Mouse (Mus musculus): ENCODE results near the gene Prol1. TPM values are rescaled to one million over a fixed set of nuclear protein-coding genes. Genes with fewer than 3 reads are reported as not detected.

The Prol1 gene
- polyA plus RNA-seq, 2 experiments: not detected

DNA sequence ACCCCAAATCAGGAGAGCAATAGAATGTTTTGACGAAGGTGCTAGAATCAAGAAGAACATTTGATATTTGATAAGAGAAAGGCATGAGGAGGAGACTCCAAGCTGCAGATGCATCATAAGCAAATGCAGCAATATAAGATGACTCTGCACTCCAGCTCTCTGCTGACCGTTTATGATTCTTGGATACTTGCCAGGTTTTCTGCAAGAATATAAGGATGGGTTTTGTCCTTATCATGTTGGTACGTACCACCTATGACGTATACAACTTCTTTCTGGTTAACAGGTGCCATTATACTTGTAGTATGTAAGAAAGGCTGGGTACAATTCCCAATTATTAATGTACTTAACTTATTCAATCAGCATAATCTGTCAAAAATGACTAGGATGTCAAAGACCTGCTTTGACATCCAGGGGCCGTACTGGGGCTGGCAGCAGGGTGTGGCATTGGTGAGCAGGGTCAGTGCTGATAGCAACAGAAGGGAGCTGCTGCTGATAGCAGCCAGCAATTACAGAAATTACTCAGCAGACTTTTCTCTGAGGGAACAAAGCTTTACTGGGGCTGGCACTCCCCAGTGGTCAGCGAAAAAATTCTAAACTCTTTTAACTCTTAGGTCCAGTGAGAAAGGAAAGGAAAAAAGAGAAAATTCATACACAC is 53.6 kb downstream of the Prol1 start:
- Histone ChIP-seq H3K27ac (replicated peaks; ENCODE audit: low read depth, low read length) (no peak overlapping the region), H3K9ac (ENCODE audit: low read depth, low read length, severe bottlenecking) (no peak overlapping the region), H3K27me3 (ENCODE audit: control insufficient read depth, insufficient read depth, low read length) (no peaks in the 10 kb centered on the region), H3K4me1 (ENCODE audit: control insufficient read depth, insufficient read depth, low read length) (no peaks in the 10 kb centered on the region), H3K4me3 (replicated peaks; ENCODE audit: low read length) (no peak overlapping the region), H3K36me3 (ENCODE audit: control insufficient read depth, insufficient read depth, low read length) (no peaks in the 10 kb centered on the region), H3K4me2 (replicated peaks; ENCODE audit: low read depth, low read length, severe bottlenecking) (no peak overlapping the region), H3K9me3 (ENCODE audit: control insufficient read depth, low read length) (no peaks in the 10 kb centered on the region)
- DNase-seq (ENCODE audit: low spot score): no peak
- ATAC-seq (ENCODE audit: low FRiP score, low read depth): no peak
- TF ChIP-seq POLR2A (IDR thresholded peaks at IDR 0.05; ENCODE audit: borderline replicate concordance, extremely low read depth, insufficient read depth, insufficient read length): no peak
- 74% methylated on average over 6 of the region's 6 CpGs for WGBS

- no peaks in the 10 kb centered on the region for H3K9me3 ChIP-seq (ENCODE audit: control insufficient read depth, low read length)
Measured at GRCm38 (mm10) chr5:88372563-88372962, 55.5 kb downstream of the Prol1 start.

DNA sequence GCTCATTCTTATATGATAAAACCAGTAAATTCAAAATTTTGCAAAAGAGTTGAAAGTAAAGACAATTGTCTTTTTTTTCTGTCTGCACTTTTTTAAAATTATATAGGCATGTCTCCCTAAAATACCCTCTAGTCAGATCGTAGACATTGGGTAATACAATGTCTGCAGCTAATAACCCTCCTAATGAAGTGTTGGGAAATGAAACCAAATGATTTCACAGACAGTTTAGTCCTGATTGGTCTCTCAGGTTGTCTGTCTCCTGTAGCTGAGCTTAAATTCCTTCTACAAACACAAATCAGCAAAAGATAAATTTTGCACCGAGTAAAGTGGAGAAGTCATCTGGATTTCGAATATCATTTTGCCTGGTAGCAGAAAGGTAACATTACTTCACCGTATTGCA is 58.7 kb downstream of the Prol1 start, which contains the start of gene Amtn:
Gene Amtn, plus strand, starts transcription at position 301 of the 400 bp plus-strand sequence.
- H3K36me3 ChIP-seq (ENCODE audit: control insufficient read depth, insufficient read depth, low read length): no peaks in the 10 kb centered on the region
- no peak for DNase-seq (ENCODE audit: low spot score)
- no peak for ATAC-seq (ENCODE audit: low FRiP score, low read depth)
- H3K9ac ChIP-seq (ENCODE audit: low read depth, low read length, severe bottlenecking): no peak within 1 kb of the TSS
- no peak within 1 kb of the TSS for H3K27ac ChIP-seq (replicated peaks; ENCODE audit: low read depth, low read length)
- H3K4me3 ChIP-seq (replicated peaks; ENCODE audit: low read length): no peak within 1 kb of the TSS
- H3K9me3 ChIP-seq (ENCODE audit: control insufficient read depth, low read length): no peaks in the 10 kb centered on the region
- 70% methylated on average over 4 of the region's 4 CpGs for WGBS
- H3K4me2 ChIP-seq (replicated peaks; ENCODE audit: low read depth, low read length, severe bottlenecking): no peak within 1 kb of the TSS
- H3K27me3 ChIP-seq (ENCODE audit: control insufficient read depth, insufficient read depth, low read length): no peaks in the 10 kb centered on the region
- H3K4me1 ChIP-seq (ENCODE audit: control insufficient read depth, insufficient read depth, low read length): no peaks in the 10 kb centered on the region
- no peak for TF ChIP-seq POLR2A (IDR thresholded peaks at IDR 0.05; ENCODE audit: borderline replicate concordance, extremely low read depth, insufficient read depth, insufficient read length)

More at GRCm38 (mm10) chr5:88372563-88372962, 55.5 kb downstream of the Prol1 start:
- Histone ChIP-seq H3K4me1 (ENCODE audit: control insufficient read depth, insufficient read depth, low read length) (no peaks in the 10 kb centered on the region), H3K4me3 (replicated peaks; ENCODE audit: low read length) (no peak overlapping the region), H3K27ac (replicated peaks; ENCODE audit: low read depth, low read length) (no peak overlapping the region), H3K4me2 (replicated peaks; ENCODE audit: low read depth, low read length, severe bottlenecking) (no peak overlapping the region), H3K27me3 (ENCODE audit: control insufficient read depth, insufficient read depth, low read length) (no peaks in the 10 kb centered on the region), H3K9ac (ENCODE audit: low read depth, low read length, severe bottlenecking) (no peak overlapping the region), H3K36me3 (ENCODE audit: control insufficient read depth, insufficient read depth, low read length) (no peaks in the 10 kb centered on the region)
- TF ChIP-seq POLR2A (IDR thresholded peaks at IDR 0.05; ENCODE audit: borderline replicate concordance, extremely low read depth, insufficient read depth, insufficient read length): no peak
- no peak for DNase-seq (ENCODE audit: low spot score)
- ATAC-seq (ENCODE audit: low FRiP score, low read depth): no peak
- WGBS: 79% methylated on average over 6 of the region's 6 CpGs

Other genes starting within 250 kb of the Prol1 start
- gene Smr2, start 230.8 kb upstream of the Prol1 start, polyA plus RNA-seq (2012; rRNA removed): 0.10 TPM in 1 of 2 replicates, not detected in the other
- gene Smr2, start 230.8 kb upstream of the Prol1 start, polyA plus RNA-seq (2014; fragmentation: Nextera tagmentation; extraction: Ambion mirVana): not detected in 2 replicates
- not detected in 2 replicates for gene Gm11116, start 205.8 kb upstream of the Prol1 start, polyA plus RNA-seq (2012; rRNA removed)
- gene Gm11116, start 205.8 kb upstream of the Prol1 start, polyA plus RNA-seq (2014; fragmentation: Nextera tagmentation; extraction: Ambion mirVana): not detected in 2 replicates
- gene Gm11115, start 163.2 kb upstream of the Prol1 start, polyA plus RNA-seq (2012; rRNA removed): not detected in 2 replicates
- gene Gm11115, start 163.2 kb upstream of the Prol1 start, polyA plus RNA-seq (2014; fragmentation: Nextera tagmentation; extraction: Ambion mirVana): not detected in 2 replicates
- not detected in 2 replicates for gene Gm7714, start 48.4 kb upstream of the Prol1 start, polyA plus RNA-seq (2012; rRNA removed)
- gene Gm7714, start 48.4 kb upstream of the Prol1 start, polyA plus RNA-seq (2014; fragmentation: Nextera tagmentation; extraction: Ambion mirVana): not detected in 2 replicates
- gene Amtn, start 58.8 kb downstream of the Prol1 start, polyA plus RNA-seq (2012; rRNA removed): 6.5 and 7.3 TPM in 2 replicates
- 1.3 and 2.4 TPM in 2 replicates for gene Amtn, start 58.8 kb downstream of the Prol1 start, polyA plus RNA-seq (2014; fragmentation: Nextera tagmentation; extraction: Ambion mirVana)
- 2.3 and 2.5 TPM in 2 replicates for gene Ambn, start 138.7 kb downstream of the Prol1 start, polyA plus RNA-seq (2012; rRNA removed)
- 2.8 and 3.9 TPM in 2 replicates for gene Ambn, start 138.7 kb downstream of the Prol1 start, polyA plus RNA-seq (2014; fragmentation: Nextera tagmentation; extraction: Ambion mirVana)
- 0.03 and 0.06 TPM in 2 replicates for gene Enam, start 170.7 kb downstream of the Prol1 start, polyA plus RNA-seq (2012; rRNA removed)
- 0.07 and 0.12 TPM in 2 replicates for gene Enam, start 170.7 kb downstream of the Prol1 start, polyA plus RNA-seq (2014; fragmentation: Nextera tagmentation; extraction: Ambion mirVana)
- 0.47 and 0.53 TPM in 2 replicates for gene Jchain, start 210.6 kb downstream of the Prol1 start, polyA plus RNA-seq (2012; rRNA removed)
- 0.36 TPM in 1 of 2 replicates, not detected in the other for gene Jchain, start 210.6 kb downstream of the Prol1 start, polyA plus RNA-seq (2014; fragmentation: Nextera tagmentation; extraction: Ambion mirVana)
- 24.1 and 43.5 TPM in 2 replicates for gene Utp3, start 237.2 kb downstream of the Prol1 start, polyA plus RNA-seq (2012; rRNA removed)
- 56.4 and 60.9 TPM in 2 replicates for gene Utp3, start 237.2 kb downstream of the Prol1 start, polyA plus RNA-seq (2014; fragmentation: Nextera tagmentation; extraction: Ambion mirVana)
- gene Rufy3, start 247.7 kb downstream of the Prol1 start, polyA plus RNA-seq (2012; rRNA removed): 12.1 and 15.0 TPM in 2 replicates
- 9.6 and 10.4 TPM in 2 replicates for gene Rufy3, start 247.7 kb downstream of the Prol1 start, polyA plus RNA-seq (2014; fragmentation: Nextera tagmentation; extraction: Ambion mirVana)

Data from limb, embryonic 14.5 days (tissue).